Mouse (Mus musculus): ENCODE data around the gene Gtpbp8. TPM values are rescaled to one million over a fixed set of nuclear protein-coding genes. Genes with fewer than 3 reads are reported as not detected.

Gtpbp8 gene
- polyA plus RNA-seq, 1 experiment from 2014 or later: 38.1 TPM

Other genes starting within 250 kb of the Gtpbp8 start
- gene Boc, start 187.5 kb downstream of the Gtpbp8 start, polyA plus RNA-seq (2015; fragmentation: Nextera tagmentation; extraction: Ambion mirVana): 11.7 and 15.8 TPM in 2 replicates
- 4.4 and 4.9 TPM in 2 replicates for gene Nepro, start 22.1 kb downstream of the Gtpbp8 start, polyA plus RNA-seq (2015; fragmentation: Nextera tagmentation; extraction: Ambion mirVana)
- gene Cd200r1, start 19.4 kb upstream of the Gtpbp8 start, polyA plus RNA-seq (2015; fragmentation: Nextera tagmentation; extraction: Ambion mirVana): 0.78 and 1.1 TPM in 2 replicates
- 0.09 TPM in 1 of 2 replicates, not detected in the other for gene Cd200r4, start 65.4 kb upstream of the Gtpbp8 start, polyA plus RNA-seq (2015; fragmentation: Nextera tagmentation; extraction: Ambion mirVana)
- not detected in 2 replicates for gene Cd200r2, start 120.7 kb upstream of the Gtpbp8 start, polyA plus RNA-seq (2015; fragmentation: Nextera tagmentation; extraction: Ambion mirVana)
- not detected in 2 replicates for gene Cd200r3, start 197.3 kb upstream of the Gtpbp8 start, polyA plus RNA-seq (2015; fragmentation: Nextera tagmentation; extraction: Ambion mirVana)